Mouse (Mus musculus) heart, embryonic 15.5 days (tissue): Measurements from ENCODE around the gene Ldb1. TPM values are rescaled to one million over a fixed set of nuclear protein-coding genes. Genes with fewer than 3 reads are reported as not detected.

ENCODE experiments used
- ATAC-seq: fragments of 200-750 bp; cut with Nextera tagmentation; replicated peaks from 2 replicates; pipeline ENCODE4 v1.8.0; 2017; ENCODE audit warnings: low read depth, moderate TSS enrichment; ENCODE audit not compliant: insufficient number of reproducible peaks, insufficient read depth, low FRiP score
- H3K27ac ChIP-seq: fragments of 300-500 bp; sonication (generic); 2 replicates; pipeline ENCODE4 v1.5.1; 2015; ENCODE audit warnings: mild to moderate bottlenecking, inconsistent platforms
- H3K27me3 ChIP-seq: fragments of 300-500 bp; sonication (generic); 2 replicates; pipeline ENCODE4 v1.6.1; 2015; ENCODE audit warnings: inconsistent platforms
- H3K36me3 ChIP-seq: fragments of 300-500 bp; sonication (generic); 2 replicates; pipeline ENCODE4 v1.6.1; 2015; ENCODE audit warnings: mild to moderate bottlenecking, inconsistent platforms
- H3K4me1 ChIP-seq: fragments of 300-500 bp; sonication (generic); replicated peaks from 2 replicates; pipeline ENCODE4 v1.6.1; 2015; ENCODE audit warnings: inconsistent platforms
- H3K4me2 ChIP-seq: fragments of 300-500 bp; sonication (generic); 2 replicates; pipeline ENCODE4 v1.6.1; 2015; ENCODE audit warnings: inconsistent platforms, mild to moderate bottlenecking, moderate library complexity
- H3K4me3 ChIP-seq: fragments of 300-500 bp; sonication (generic); 2 replicates; pipeline ENCODE4 v1.5.1; 2015; ENCODE audit warnings: mild to moderate bottlenecking, inconsistent platforms
- H3K9ac ChIP-seq: fragments of 300-500 bp; sonication (generic); 2 replicates; pipeline ENCODE4 v1.6.1; 2015; ENCODE audit warnings: mild to moderate bottlenecking, inconsistent platforms
- H3K9me3 ChIP-seq: fragments of 300-500 bp; sonication (generic); replicated peaks from 2 replicates; pipeline ENCODE4 v1.6.1; 2016; ENCODE audit warnings: inconsistent platforms
- WGBS: fragments of 180-500 bp; shearing (Covaris S2); methylation state at CpG from one replicate; pipeline ENCODE4 v1.1.7; 2015; ENCODE audit warnings: mixed read lengths; 5-methylcytosine and 5-hydroxymethylcytosine counted together
- polyA plus RNA-seq: library from polyadenylated mRNA; unstranded; fragments of >200 nt; fragmentation: Nextera tagmentation; extraction: Ambion mirVana; gene quantifications from 2 replicates; pipeline ENCODE4 v1.2.1, GENCODE M21; 2015

The Ldb1 gene
- polyA plus RNA-seq, 1 experiment from 2014 or later, result 64.5 TPM

- peaks cover 55% of the 10 kb centered on the region for H3K4me1 ChIP-seq
- H3K27me3 ChIP-seq, result no peaks in the 10 kb centered on the region
- H3K27ac ChIP-seq, result peak overlapping the region; percentile 98
- H3K4me2 ChIP-seq, result peak overlapping the region; percentile 85
- ATAC-seq, result no peak
- no peaks in the 10 kb centered on the region for H3K9me3 ChIP-seq
- H3K36me3 ChIP-seq, result peaks cover 41% of the 10 kb centered on the region
- 12% methylated on average over 6 of the region's 6 CpGs for WGBS
- H3K4me3 ChIP-seq, result peak overlapping the region; percentile 74
- H3K9ac ChIP-seq, result peak overlapping the region; percentile 82
Measured at GRCm38 (mm10) chr19:46037243-46037924, 7.6 kb downstream of the Ldb1 start.

GRCm38 (mm10) chr19:46036477-46037242 is 8.4 kb downstream of the Ldb1 start:
- 72% methylated on average over 13 of the region's 13 CpGs for WGBS
- H3K4me2 ChIP-seq, result peak overlapping the region; percentile 85
- peak overlapping the region; percentile 98 for H3K27ac ChIP-seq
- H3K9ac ChIP-seq, result peak overlapping the region; percentile 82; the same call in 1 of the 2 replicates
- peaks cover 48% of the 10 kb centered on the region for H3K36me3 ChIP-seq
- ATAC-seq, result no peak
- H3K4me1 ChIP-seq, result peaks cover 48% of the 10 kb centered on the region
- H3K9me3 ChIP-seq, result no peaks in the 10 kb centered on the region
- H3K27me3 ChIP-seq, result no peaks in the 10 kb centered on the region
- peak overlapping the region; percentile 74 for H3K4me3 ChIP-seq

GRCm38 (mm10) chr19:46035971-46036370 is 9.0 kb downstream of the Ldb1 start:
- no peaks in the 10 kb centered on the region for H3K27me3 ChIP-seq
- no peak overlapping the region for H3K27ac ChIP-seq
- H3K36me3 ChIP-seq, result peaks cover 54% of the 10 kb centered on the region
- H3K9me3 ChIP-seq, result no peaks in the 10 kb centered on the region
- H3K9ac ChIP-seq, result no peak overlapping the region
- no peak overlapping the region for H3K4me2 ChIP-seq
- 0 out of 2 replicates have a peak overlapping the region, but pooled peaks have one; percentile 74 for H3K4me3 ChIP-seq
- no peak for ATAC-seq
- WGBS, result 87% methylated on average over 13 of the region's 13 CpGs
- peaks cover 41% of the 10 kb centered on the region for H3K4me1 ChIP-seq

GRCm38 (mm10) chr19:46033911-46034310 is 11.1 kb downstream of the Ldb1 start:
- ATAC-seq, result no peak
- H3K9ac ChIP-seq, result no peak overlapping the region
- H3K4me3 ChIP-seq, result no peak overlapping the region
- H3K4me2 ChIP-seq, result no peak overlapping the region
- no peaks in the 10 kb centered on the region for H3K27me3 ChIP-seq
- peaks cover 27% of the 10 kb centered on the region for H3K4me1 ChIP-seq
- WGBS, result 95% methylated on average over 11 of the region's 11 CpGs
- H3K9me3 ChIP-seq, result 0 out of 2 replicates have a peak, but pooled peaks cover 5% of the 10 kb centered on the region
- peaks cover 63% of the 10 kb centered on the region for H3K36me3 ChIP-seq
- no peak overlapping the region for H3K27ac ChIP-seq

GRCm38 (mm10) chr19:46032731-46033510 is 12.1 kb downstream of the Ldb1 start:
- WGBS, result 80% methylated on average over 26 of the region's 26 CpGs
- Histone ChIP-seq H3K9me3 (0 out of 2 replicates have a peak, but pooled peaks cover 6% of the 10 kb centered on the region), H3K9ac (no peak overlapping the region), H3K36me3 (peaks cover 63% of the 10 kb centered on the region), H3K4me2 (no peak overlapping the region), H3K27ac (no peak overlapping the region), H3K27me3 (no peaks in the 10 kb centered on the region), H3K4me1 (peaks cover 19% of the 10 kb centered on the region), H3K4me3 (no peak overlapping the region)
- no peak for ATAC-seq

- H3K4me1 ChIP-seq, result peaks cover 12% of the 10 kb centered on the region
- H3K4me3 ChIP-seq, result no peak overlapping the region
- H3K27me3 ChIP-seq, result no peaks in the 10 kb centered on the region
- H3K9ac ChIP-seq, result no peak overlapping the region
- H3K36me3 ChIP-seq, result peaks cover 63% of the 10 kb centered on the region
- H3K27ac ChIP-seq, result no peak overlapping the region
- 0 out of 2 replicates have a peak, but pooled peaks cover 6% of the 10 kb centered on the region for H3K9me3 ChIP-seq
- no peak overlapping the region for H3K4me2 ChIP-seq
- no peak for ATAC-seq
- 75% methylated on average over 9 of the region's 9 CpGs for WGBS
Measured at GRCm38 (mm10) chr19:46031689-46032432, 13.2 kb downstream of the Ldb1 start.

GRCm38 (mm10) chr19:46030196-46030983 is 14.6 kb downstream of the Ldb1 start:
- H3K4me1 ChIP-seq, result peaks cover 13% of the 10 kb centered on the region
- no peak for ATAC-seq
- H3K27ac ChIP-seq, result no peak overlapping the region
- H3K4me3 ChIP-seq, result no peak overlapping the region
- no peak overlapping the region for H3K4me2 ChIP-seq
- no peak overlapping the region for H3K9ac ChIP-seq
- no peaks in the 10 kb centered on the region for H3K27me3 ChIP-seq
- 0 out of 2 replicates have a peak, but pooled peaks cover 6% of the 10 kb centered on the region for H3K9me3 ChIP-seq
- 87% methylated on average over 10 of the region's 10 CpGs for WGBS
- H3K36me3 ChIP-seq, result peaks cover 52% of the 10 kb centered on the region

GRCm38 (mm10) chr19:46029652-46030051 is 15.4 kb downstream of the Ldb1 start:
- Histone ChIP-seq H3K4me2 (no peak overlapping the region), H3K27ac (no peak overlapping the region), H3K27me3 (no peaks in the 10 kb centered on the region), H3K4me1 (peaks cover 13% of the 10 kb centered on the region), H3K4me3 (no peak overlapping the region), H3K9ac (no peak overlapping the region), H3K9me3 (0 out of 2 replicates have a peak, but pooled peaks cover 6% of the 10 kb centered on the region), H3K36me3 (peaks cover 45% of the 10 kb centered on the region)
- 92% methylated on average over 1 of the region's 1 CpGs for WGBS
- ATAC-seq, result no peak

- no peak overlapping the region for H3K9ac ChIP-seq
- peaks cover 13% of the 10 kb centered on the region for H3K4me1 ChIP-seq
- WGBS, result 66% methylated on average over 11 of the region's 11 CpGs
Measured at GRCm38 (mm10) chr19:46028747-46029320, 16.2 kb downstream of the Ldb1 start.

GRCm38 (mm10) chr19:46026567-46026966 is 18.4 kb downstream of the Ldb1 start:
- Histone ChIP-seq H3K4me2 (no peak overlapping the region; the same call in 1 of the 2 replicates), H3K36me3 (peaks cover 14% of the 10 kb centered on the region), H3K4me1 (peaks cover 13% of the 10 kb centered on the region), H3K27ac (peak overlapping the region; percentile 33; the same call in 1 of the 2 replicates), H3K9ac (no peak overlapping the region), H3K9me3 (0 out of 2 replicates have a peak, but pooled peaks cover 6% of the 10 kb centered on the region), H3K4me3 (no peak overlapping the region), H3K27me3 (no peaks in the 10 kb centered on the region)
- 39% methylated on average over 8 of the region's 8 CpGs for WGBS
- peak; percentile 67 for ATAC-seq

More at GRCm38 (mm10) chr19:46028747-46029320, 16.2 kb downstream of the Ldb1 start:
- Histone ChIP-seq H3K4me3 (no peak overlapping the region), H3K9me3 (0 out of 2 replicates have a peak, but pooled peaks cover 6% of the 10 kb centered on the region), H3K4me2 (no peak overlapping the region), H3K27ac (no peak overlapping the region), H3K27me3 (no peaks in the 10 kb centered on the region), H3K36me3 (peaks cover 37% of the 10 kb centered on the region)
- no peak for ATAC-seq
